Mouse (Mus musculus) neural tube, embryonic 13.5 days (tissue): ENCODE data around the gene Katnb1. TPM values are rescaled to one million over a fixed set of nuclear protein-coding genes. Genes with fewer than 3 reads are reported as not detected.
A peak's percentile ranks its signal among the peaks of the same experiment; 100 is the strongest.

Experiments
- ATAC-seq: fragments of 200-750 bp; cut with Nextera tagmentation; 2 replicates; pipeline ENCODE4 v1.8.0; 2017; ENCODE audit warnings: low read depth, mild to moderate bottlenecking, moderate TSS enrichment, moderate library complexity
- H3K27ac ChIP-seq: fragments of 300-500 bp; sonication (generic); replicated peaks from 2 replicates; pipeline ENCODE4 v1.5.1; 2015; ENCODE audit warnings: moderate library complexity, mild to moderate bottlenecking, inconsistent platforms
- H3K27me3 ChIP-seq: fragments of 300-500 bp; sonication (generic); 2 replicates; pipeline ENCODE4 v1.6.1; 2015; ENCODE audit warnings: mild to moderate bottlenecking, inconsistent platforms
- H3K36me3 ChIP-seq: fragments of 300-500 bp; sonication (generic); 2 replicates; pipeline ENCODE4 v1.6.1; 2015; ENCODE audit warnings: mild to moderate bottlenecking, inconsistent platforms
- H3K4me1 ChIP-seq: fragments of 300-500 bp; sonication (generic); replicated peaks from 2 replicates; pipeline ENCODE4 v1.6.1; 2015; ENCODE audit warnings: inconsistent platforms
- H3K4me2 ChIP-seq: fragments of 300-500 bp; sonication (generic); 2 replicates; pipeline ENCODE4 v1.6.1; 2015; ENCODE audit warnings: inconsistent platforms, mild to moderate bottlenecking, moderate library complexity
- H3K4me3 ChIP-seq: fragments of 300-500 bp; sonication (generic); 2 replicates; pipeline ENCODE4 v1.5.1; 2015; ENCODE audit warnings: mild to moderate bottlenecking, inconsistent platforms
- H3K9ac ChIP-seq: fragments of 300-500 bp; sonication (generic); 2 replicates; pipeline ENCODE4 v1.6.1; 2015; ENCODE audit warnings: moderate library complexity, mild to moderate bottlenecking, inconsistent platforms
- H3K9me3 ChIP-seq: fragments of 300-500 bp; sonication (generic); 2 replicates; pipeline ENCODE4 v1.6.1; 2016; ENCODE audit warnings: inconsistent platforms
- WGBS: fragments of 180-500 bp; shearing (Covaris S2); methylation state at CpG from one replicate; pipeline ENCODE4 v1.1.7; 2015; 5-methylcytosine and 5-hydroxymethylcytosine counted together
- polyA plus RNA-seq: library from polyadenylated mRNA; unstranded; fragments of >200 nt; fragmentation: Nextera tagmentation; extraction: Ambion mirVana; gene quantifications from 2 replicates; pipeline ENCODE4 v1.2.1, GENCODE M21; 2015

Gene Katnb1
- 37.9 and 41.4 TPM in 2 replicates for polyA plus RNA-seq

DNA sequence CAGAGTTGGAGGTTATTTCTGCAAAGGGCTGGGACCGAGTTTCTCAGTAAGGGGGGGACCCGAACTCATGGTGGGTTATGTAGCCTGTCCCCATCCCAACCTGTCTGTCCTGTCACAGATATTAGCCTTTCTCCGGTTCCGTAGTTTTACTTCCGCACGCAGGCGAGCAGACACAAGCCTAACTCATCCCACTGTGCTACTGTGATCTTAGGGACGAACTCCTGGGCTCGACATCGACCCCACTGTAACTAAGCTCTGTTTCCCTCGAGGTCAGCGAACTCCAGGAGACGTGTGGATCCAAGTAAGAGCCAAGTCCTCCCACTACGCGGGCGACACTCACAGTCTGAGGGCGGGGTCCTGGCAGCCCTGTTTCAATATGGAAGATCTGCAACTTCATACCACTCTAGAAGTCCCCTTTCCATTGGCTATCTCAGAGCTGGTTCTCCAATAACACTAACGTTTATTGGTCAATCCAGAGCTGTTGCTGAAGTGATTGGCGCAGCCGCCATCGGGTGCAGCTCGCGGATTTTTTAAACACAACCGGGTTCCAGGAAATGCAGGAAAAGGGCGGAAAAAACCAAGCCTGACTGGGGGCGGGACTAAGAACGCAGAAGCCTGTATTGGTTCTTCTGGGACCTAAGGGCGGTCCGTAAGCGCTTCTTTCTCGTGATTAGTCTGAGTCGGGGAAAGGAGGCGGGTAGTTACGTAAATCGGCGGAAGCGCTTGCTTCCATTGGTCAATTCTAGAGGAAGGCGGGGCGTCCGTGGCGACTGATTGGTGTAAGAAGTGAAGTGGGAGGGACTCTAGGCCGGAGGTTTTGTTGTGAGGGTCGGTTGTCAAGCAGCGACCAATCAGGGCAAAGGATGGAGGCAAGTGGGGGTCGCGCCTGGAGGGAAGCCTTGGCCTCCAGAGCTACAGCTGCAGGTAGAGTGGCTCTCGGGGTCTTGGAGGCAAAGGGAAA is at the start of gene Katnb1:
Gene Katnb1, plus strand, starts transcription at position 806 of the 961 bp plus-strand sequence.
- Histone ChIP-seq H3K36me3 (peaks cover 30% of the 10 kb centered on the region), H3K27ac (peak within 1 kb of the TSS; percentile 79), H3K4me2 (peak within 1 kb of the TSS; percentile 97), H3K27me3 (0 out of 2 replicates have a peak, but pooled peaks cover 3% of the 10 kb centered on the region), H3K4me3 (peak within 1 kb of the TSS; percentile 87), H3K9me3 (no peaks in the 10 kb centered on the region), H3K4me1 (peaks cover 26% of the 10 kb centered on the region), H3K9ac (peak within 1 kb of the TSS; percentile 88)
- peak; percentile 98 for ATAC-seq
- WGBS = under 1% methylated on average over 47 of the region's 47 CpGs

DNA sequence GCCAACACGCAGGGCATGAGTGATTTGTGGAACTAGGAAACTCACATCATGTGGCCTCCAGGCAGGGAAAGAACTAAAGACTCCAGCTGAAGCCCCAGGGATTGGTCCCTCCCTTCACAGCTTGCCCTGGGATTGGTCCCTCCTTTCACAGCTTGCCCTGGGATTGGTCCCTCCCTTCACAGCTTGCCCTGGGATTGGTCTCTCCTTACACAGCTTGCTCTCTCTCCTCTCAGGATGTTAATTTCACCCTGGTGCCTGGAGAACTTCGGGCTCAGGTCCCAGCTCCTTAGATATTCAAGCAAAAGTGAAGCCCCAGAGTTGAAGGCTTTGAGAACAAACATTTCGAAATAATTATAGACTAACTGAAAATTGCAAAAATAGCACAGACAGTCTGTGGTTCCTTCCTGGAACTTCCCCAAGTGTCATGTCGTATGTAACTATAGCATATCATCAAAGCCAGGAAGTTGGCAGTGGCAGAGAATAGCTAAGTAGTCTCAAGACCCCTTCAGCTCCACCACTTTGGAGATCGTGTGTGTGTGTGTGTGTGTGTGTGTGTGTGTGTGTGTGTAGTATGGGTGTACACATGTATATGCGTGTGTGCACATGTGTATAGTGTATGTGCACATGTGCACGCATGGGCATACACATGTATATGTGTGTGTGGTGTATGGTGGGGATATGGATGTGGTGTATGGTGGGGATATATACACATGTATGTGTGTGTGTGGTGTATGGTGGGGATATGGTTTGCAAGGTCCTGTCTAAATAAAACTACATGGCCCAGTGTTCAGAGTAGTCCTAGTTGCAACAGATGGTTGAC is 43.7 kb upstream of the Katnb1 start:
- 0 out of 2 replicates have a peak, but pooled peaks cover 7% of the 10 kb centered on the region for H3K4me1 ChIP-seq
- H3K9ac ChIP-seq = no peak overlapping the region
- H3K36me3 ChIP-seq = no peaks in the 10 kb centered on the region
- H3K4me3 ChIP-seq = no peak overlapping the region
- 69% methylated on average over 7 of the region's 7 CpGs for WGBS
- no peaks in the 10 kb centered on the region for H3K27me3 ChIP-seq
- H3K27ac ChIP-seq = no peak overlapping the region
- 0 out of 2 replicates have a peak, but pooled peaks have one; percentile 47 for ATAC-seq
- no peak overlapping the region for H3K4me2 ChIP-seq
- no peaks in the 10 kb centered on the region for H3K9me3 ChIP-seq

DNA sequence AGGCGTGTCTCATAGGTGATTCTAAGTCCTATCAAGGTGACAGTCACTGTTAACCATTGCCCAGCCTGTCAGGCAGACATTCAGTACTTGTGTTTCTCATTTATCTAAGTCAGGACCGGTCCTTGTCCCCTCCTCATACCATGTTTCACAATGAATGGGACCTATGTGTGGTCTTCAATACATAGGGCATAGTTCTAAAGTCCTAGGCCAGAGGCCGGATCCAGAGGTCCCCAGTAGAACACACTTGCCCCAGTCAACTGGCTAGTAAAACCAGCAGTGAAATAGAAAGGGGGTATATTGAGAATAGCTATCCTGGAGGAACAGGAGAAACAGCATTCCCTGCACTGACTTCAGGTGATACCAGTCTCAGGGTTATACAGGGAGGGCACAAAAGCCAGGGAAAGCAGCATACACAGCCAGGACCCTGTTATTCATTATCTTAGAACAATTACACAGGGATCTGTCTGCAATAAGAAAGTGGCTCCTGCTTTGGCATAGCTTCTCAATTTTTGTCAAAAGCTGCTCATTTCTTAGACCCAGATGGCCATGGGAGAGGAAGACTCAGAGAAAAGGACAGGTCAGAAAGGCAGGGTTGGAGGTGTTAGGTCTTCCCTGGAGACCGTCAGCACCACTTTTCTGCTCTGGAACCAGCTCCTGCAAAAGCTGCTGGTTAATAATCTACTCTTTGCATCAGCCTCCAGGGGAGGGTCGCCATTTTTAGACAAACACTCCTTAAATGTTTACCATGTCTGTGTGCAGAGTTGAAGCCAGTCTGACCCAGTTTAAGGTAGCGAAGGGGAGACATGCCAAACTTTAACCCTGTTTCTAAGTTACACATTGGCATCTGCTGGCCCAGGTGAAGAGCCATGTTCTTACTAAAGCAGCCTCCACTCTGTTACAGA is 38.9 kb upstream of the Katnb1 start:
- no peaks in the 10 kb centered on the region for H3K27me3 ChIP-seq
- H3K9me3 ChIP-seq = no peaks in the 10 kb centered on the region
- H3K27ac ChIP-seq = no peak overlapping the region
- no peak overlapping the region for H3K4me3 ChIP-seq
- 65% methylated on average over 6 of the region's 6 CpGs for WGBS
- no peak overlapping the region for H3K9ac ChIP-seq
- H3K4me1 ChIP-seq = peaks cover 2% of the 10 kb centered on the region; the same call in 1 of the 2 replicates
- no peak overlapping the region for H3K4me2 ChIP-seq
- no peaks in the 10 kb centered on the region for H3K36me3 ChIP-seq
- no peak for ATAC-seq

DNA sequence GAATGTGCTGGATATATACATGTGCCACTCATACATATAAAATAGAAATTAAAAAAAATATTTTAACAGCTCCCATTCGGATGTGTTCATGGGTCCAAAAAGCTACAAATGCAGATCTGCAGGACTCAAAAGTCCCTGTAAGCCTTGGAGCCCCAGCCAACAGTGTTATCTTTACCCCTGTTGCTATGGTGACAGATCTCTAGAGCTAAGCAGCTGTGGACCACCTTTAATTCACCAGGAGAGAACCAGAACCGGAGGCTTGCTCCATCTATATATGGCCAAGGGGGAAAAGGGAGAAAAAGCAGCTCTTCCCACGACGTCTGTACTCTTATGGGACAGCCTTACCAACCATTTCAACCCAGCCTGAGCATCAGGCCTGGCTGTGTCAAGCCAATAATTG is 36.2 kb upstream of the Katnb1 start:
- ATAC-seq = no peak
- Histone ChIP-seq H3K27me3 (no peaks in the 10 kb centered on the region), H3K9ac (no peak overlapping the region), H3K36me3 (no peaks in the 10 kb centered on the region), H3K27ac (no peak overlapping the region), H3K4me2 (no peak overlapping the region), H3K4me3 (no peak overlapping the region), H3K9me3 (no peaks in the 10 kb centered on the region), H3K4me1 (peaks cover 6% of the 10 kb centered on the region; the same call in 1 of the 2 replicates)
- WGBS = 57% methylated on average over 4 of the region's 4 CpGs

DNA sequence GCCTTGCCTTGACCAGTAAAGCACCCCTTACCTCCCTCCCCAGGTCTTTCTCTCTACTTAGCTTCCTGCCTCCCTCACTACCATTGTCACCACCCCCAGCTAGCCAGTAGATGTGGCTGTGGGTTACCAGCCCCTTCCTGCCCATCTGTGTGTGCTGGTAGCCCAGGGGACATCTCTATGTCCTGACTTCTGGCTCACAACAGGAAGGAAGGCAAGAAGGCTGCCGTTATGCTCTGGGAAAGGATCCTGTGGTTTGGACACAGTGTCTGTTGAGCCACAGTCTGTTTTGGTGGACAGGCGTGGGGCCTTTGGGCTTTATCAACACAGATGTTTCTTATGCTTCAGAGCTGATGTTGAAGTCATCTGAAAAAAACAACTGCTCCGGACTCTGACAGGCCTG is 34.0 kb upstream of the Katnb1 start:
- Histone ChIP-seq H3K9ac (no peak overlapping the region), H3K4me1 (peaks cover 6% of the 10 kb centered on the region; the same call in 1 of the 2 replicates), H3K27me3 (no peaks in the 10 kb centered on the region), H3K4me2 (no peak overlapping the region), H3K9me3 (no peaks in the 10 kb centered on the region), H3K36me3 (no peaks in the 10 kb centered on the region), H3K27ac (no peak overlapping the region), H3K4me3 (no peak overlapping the region)
- ATAC-seq = no peak
- 75% methylated on average over 3 of the region's 3 CpGs for WGBS

DNA sequence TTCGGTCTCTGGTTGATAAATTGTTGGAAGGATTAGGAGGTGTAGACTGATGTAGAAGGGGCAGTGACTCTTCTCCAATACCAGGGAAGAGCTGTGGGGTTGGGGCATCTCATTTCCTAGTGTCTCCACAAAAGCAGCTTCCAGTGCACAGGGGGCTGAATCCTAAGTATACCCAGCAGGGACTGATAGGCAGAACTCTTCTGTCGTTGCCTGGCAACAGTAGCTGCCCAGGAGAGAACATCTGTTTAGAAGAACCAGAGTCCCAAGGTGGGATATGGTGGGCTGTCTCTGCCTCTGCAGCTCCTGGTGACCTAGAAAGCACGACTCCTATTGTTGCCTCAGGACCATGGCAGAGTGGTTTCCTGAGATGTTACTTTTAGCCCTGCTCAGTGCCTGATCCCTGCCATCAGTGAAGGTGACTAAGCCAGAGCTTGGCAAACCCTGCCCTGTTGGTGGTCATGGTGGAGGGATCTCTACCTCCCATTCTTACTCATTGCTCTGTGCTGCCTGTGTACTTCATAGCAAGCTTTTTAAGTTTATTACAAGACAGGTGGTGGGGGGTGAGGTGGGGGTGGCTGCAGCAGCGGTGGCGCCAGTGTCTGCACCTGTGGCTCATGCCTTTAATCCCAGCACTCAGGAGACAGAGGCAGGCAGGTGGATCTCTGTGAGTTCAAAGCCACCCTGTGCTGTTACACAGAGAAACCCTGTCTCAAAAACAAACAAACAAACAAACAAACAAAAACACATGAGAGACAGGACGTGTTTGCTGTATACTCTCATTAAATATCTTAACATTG is 32.9 kb upstream of the Katnb1 start:
- no peak overlapping the region for H3K4me2 ChIP-seq
- no peaks in the 10 kb centered on the region for H3K36me3 ChIP-seq
- no peak overlapping the region for H3K4me3 ChIP-seq
- no peak overlapping the region for H3K27ac ChIP-seq
- H3K27me3 ChIP-seq = no peaks in the 10 kb centered on the region
- ATAC-seq = no peak
- peaks cover 6% of the 10 kb centered on the region; the same call in 1 of the 2 replicates for H3K4me1 ChIP-seq
- H3K9me3 ChIP-seq = no peaks in the 10 kb centered on the region
- 70% methylated on average over 6 of the region's 6 CpGs for WGBS
- no peak overlapping the region for H3K9ac ChIP-seq

DNA sequence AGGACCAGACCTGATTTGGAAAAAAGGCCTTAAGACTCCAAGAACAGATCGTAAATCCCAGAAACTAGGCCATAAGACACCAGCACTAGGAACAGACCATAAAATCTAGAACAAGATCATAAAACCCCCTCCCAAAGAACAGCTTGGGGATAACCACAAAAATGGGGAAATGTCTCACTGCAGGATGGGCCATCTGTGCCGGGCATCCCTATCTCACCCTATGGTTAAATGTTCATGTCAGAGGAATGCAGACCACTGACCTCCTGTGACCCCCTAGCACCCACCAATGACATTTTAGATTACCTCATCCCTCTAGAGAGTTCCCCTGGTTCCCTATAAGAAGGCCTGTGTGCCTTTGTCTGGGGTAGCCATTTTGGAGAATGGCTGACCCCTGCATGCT is 31.4 kb upstream of the Katnb1 start:
- H3K9ac ChIP-seq = no peak overlapping the region
- WGBS = 73% methylated on average over 2 of the region's 2 CpGs
- H3K4me3 ChIP-seq = no peak overlapping the region
- H3K4me1 ChIP-seq = peaks cover 6% of the 10 kb centered on the region; the same call in 1 of the 2 replicates
- no peaks in the 10 kb centered on the region for H3K9me3 ChIP-seq
- ATAC-seq = no peak
- no peaks in the 10 kb centered on the region for H3K36me3 ChIP-seq
- H3K4me2 ChIP-seq = no peak overlapping the region
- H3K27ac ChIP-seq = no peak overlapping the region
- H3K27me3 ChIP-seq = no peaks in the 10 kb centered on the region

DNA sequence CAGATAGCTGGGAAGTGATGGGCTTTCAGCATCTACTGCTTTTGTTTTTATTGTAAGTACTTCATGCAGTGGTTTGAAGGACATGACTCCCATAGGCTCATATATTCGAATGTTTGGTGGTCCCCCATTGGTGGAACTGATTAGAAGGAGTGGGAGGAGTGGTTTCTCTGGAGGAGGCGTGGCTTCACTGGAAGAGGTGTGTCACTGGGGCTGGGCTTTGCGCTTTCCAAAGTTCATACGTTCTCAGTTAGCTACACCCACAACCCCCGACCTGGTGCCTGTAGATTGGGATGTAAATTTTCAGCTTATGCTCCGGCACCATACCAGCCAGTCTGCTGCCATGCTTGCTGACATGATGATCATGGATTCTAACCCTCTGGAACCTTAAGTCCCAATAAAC is 26.5 kb upstream of the Katnb1 start:
- H3K9ac ChIP-seq = no peak overlapping the region
- H3K9me3 ChIP-seq = no peaks in the 10 kb centered on the region
- no peaks in the 10 kb centered on the region for H3K36me3 ChIP-seq
- no peak overlapping the region for H3K4me2 ChIP-seq
- 0 out of 2 replicates have a peak, but pooled peaks have one; percentile 30 for ATAC-seq
- H3K27ac ChIP-seq = no peak overlapping the region
- WGBS = 58% methylated on average over 6 of the region's 6 CpGs
- H3K4me1 ChIP-seq = no peaks in the 10 kb centered on the region
- H3K27me3 ChIP-seq = no peaks in the 10 kb centered on the region
- no peak overlapping the region for H3K4me3 ChIP-seq

DNA sequence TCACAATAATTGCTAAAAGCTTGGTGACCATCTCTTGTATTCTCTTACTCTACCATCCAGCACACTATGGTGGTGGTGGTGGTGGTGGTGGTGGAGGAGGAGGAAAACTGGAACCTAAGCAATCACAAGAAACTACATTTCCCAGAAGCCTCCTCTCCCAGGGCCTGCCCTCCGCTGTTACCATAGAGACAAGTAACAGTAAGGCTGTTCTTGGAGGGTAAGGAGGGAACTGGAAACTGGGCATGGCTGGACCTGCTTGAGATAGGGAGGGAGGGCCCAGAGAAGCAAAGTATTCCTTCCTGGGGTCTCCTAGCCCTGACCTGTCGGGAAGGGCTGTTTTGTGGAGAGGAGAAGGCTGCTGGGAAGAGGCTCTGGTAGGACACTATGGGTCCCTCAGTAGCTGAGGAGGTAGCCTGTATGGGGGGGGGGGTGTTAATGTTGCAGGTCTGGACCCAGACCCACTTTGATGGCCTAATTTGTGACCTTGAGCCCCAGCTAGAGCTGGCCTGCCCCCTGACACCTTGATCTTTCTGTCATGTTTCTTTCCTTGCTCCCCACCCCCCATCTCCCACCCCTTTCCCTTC is 26.0 kb upstream of the Katnb1 start, which contains the start of gene Drc7:
Gene Drc7, plus strand, starts transcription at position 177 of the 584 bp plus-strand sequence.
- H3K4me2 ChIP-seq = no peak within 1 kb of the TSS
- 21% methylated on average over 2 of the region's 2 CpGs for WGBS

DNA sequence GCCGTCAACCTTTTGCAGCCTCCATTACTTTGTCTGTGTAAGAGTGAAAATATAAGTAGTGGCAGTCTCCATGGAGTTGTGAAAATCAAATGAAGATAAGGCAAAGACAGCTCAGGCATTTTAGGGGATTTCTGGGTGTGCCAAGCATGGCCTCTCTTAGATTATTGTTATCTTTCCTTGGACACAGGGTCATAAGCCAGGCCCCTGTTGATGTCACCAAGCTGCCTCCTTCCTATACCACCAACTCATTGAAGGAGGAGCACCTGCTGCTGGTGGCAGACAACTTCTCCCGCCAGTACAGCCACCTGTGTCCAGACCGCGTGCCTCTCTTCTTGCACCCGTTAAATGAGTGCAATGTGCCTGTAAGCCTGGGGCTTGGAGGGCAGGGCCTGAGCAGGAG is 24.6 kb upstream of the Katnb1 start:
- Histone ChIP-seq H3K4me1 (no peaks in the 10 kb centered on the region), H3K4me2 (no peak overlapping the region)
- 90% methylated on average over 5 of the region's 5 CpGs for WGBS

More for the DNA sequence above, 26.0 kb upstream of the Katnb1 start, which contains the start of gene Drc7:
- H3K4me3 ChIP-seq = no peak within 1 kb of the TSS
- no peaks in the 10 kb centered on the region for H3K36me3 ChIP-seq
- H3K27ac ChIP-seq = no peak within 1 kb of the TSS
- H3K9ac ChIP-seq = no peak within 1 kb of the TSS
- no peaks in the 10 kb centered on the region for H3K4me1 ChIP-seq
- H3K9me3 ChIP-seq = no peaks in the 10 kb centered on the region
- ATAC-seq = peak; percentile 84
- no peaks in the 10 kb centered on the region for H3K27me3 ChIP-seq

More for the DNA sequence above, 24.6 kb upstream of the Katnb1 start:
- Histone ChIP-seq H3K27me3 (no peaks in the 10 kb centered on the region), H3K9me3 (no peaks in the 10 kb centered on the region), H3K36me3 (no peaks in the 10 kb centered on the region), H3K27ac (no peak overlapping the region), H3K9ac (no peak overlapping the region), H3K4me3 (no peak overlapping the region)
- ATAC-seq = no peak
